Mouse (Mus musculus): Measurements from ENCODE around the gene Tsen54. TPM values are rescaled to one million over a fixed set of nuclear protein-coding genes. Genes with fewer than 3 reads are reported as not detected.
A peak's percentile ranks its signal among the peaks of the same experiment; 100 is the strongest.

The Tsen54 gene
- polyA plus RNA-seq, 1 experiment, result 15.6 TPM

- H3ac ChIP-seq (ENCODE audit: control insufficient read depth, insufficient read length), result no peak overlapping the region
Measured at GRCm38 (mm10) chr11:115829036-115829435, 14.5 kb downstream of the Tsen54 start.

GRCm38 (mm10) chr11:115830550-115831325 lies 16.2 kb downstream of the Tsen54 start:
- peaks cover 68% of the 10 kb centered on the region for H3K27me3 ChIP-seq (ENCODE audit: control insufficient read depth, insufficient read depth, insufficient read length)

More at GRCm38 (mm10) chr11:115829036-115829435, 14.5 kb downstream of the Tsen54 start:
- TF ChIP-seq MYOD1 (IDR thresholded peaks at IDR 0.05; ENCODE audit: control insufficient read depth in 1 of 3, insufficient read length in 2 of 3, low read depth in 2 of 3) (peak in 1 of 3 experiments; percentile 62), REST (IDR thresholded peaks at IDR 0.05; ENCODE audit: insufficient read depth, insufficient read length) (no peak), MYOG (IDR thresholded peaks at IDR 0.05; ENCODE audit: control insufficient read depth in 1 of 3, insufficient read depth in 1 of 3, insufficient read length in 2 of 3, low read depth in 2 of 3) (peak in 2 of 3 experiments; percentile 25 to 45)
- H3K4me3 ChIP-seq, result no peak overlapping the region
- peaks cover 59% of the 10 kb centered on the region for H3K27me3 ChIP-seq (ENCODE audit: control insufficient read depth, insufficient read depth, insufficient read length)
- no peaks in the 10 kb centered on the region for H3K36me3 ChIP-seq (ENCODE audit: control insufficient read depth, insufficient read depth)
- H3K79me2 ChIP-seq (ENCODE audit: control insufficient read depth, insufficient read depth), result no peaks in the 10 kb centered on the region
- H3K4me2 ChIP-seq (ENCODE audit: low read depth), result no peak overlapping the region

GRCm38 (mm10) chr11:115831518-115831917 lies 17.0 kb downstream of the Tsen54 start:
- no peaks in the 10 kb centered on the region for H3K36me3 ChIP-seq (ENCODE audit: control insufficient read depth, insufficient read depth)
- H3K4me3 ChIP-seq, result no peak overlapping the region
- H3K4me2 ChIP-seq (ENCODE audit: low read depth), result no peak overlapping the region
- H3K79me2 ChIP-seq (ENCODE audit: control insufficient read depth, insufficient read depth), result no peaks in the 10 kb centered on the region
- TF ChIP-seq TCF3 (IDR thresholded peaks at IDR 0.05; ENCODE audit: insufficient read length, low read depth) (no peak), MYOG (IDR thresholded peaks at IDR 0.05; ENCODE audit: control insufficient read depth in 1 of 3, insufficient read depth in 1 of 3, insufficient read length in 2 of 3, low read depth in 2 of 3) (no peak), MAX (IDR thresholded peaks at IDR 0.05; ENCODE audit: low read depth) (no peak), POLR2A (IDR thresholded peaks at IDR 0.05; ENCODE audit: insufficient read length, low read depth) (no peak), SRF (IDR thresholded peaks at IDR 0.05; ENCODE audit: control insufficient read depth, insufficient read length, low read depth) (no peak), REST (IDR thresholded peaks at IDR 0.05; ENCODE audit: insufficient read depth, insufficient read length) (no peak), TCF12 (IDR thresholded peaks at IDR 0.05; ENCODE audit: insufficient read depth, poor library complexity, severe bottlenecking) (no peak), CEBPB (IDR thresholded peaks at IDR 0.05; ENCODE audit: insufficient read depth, poor library complexity, severe bottlenecking) (no peak), USF1 (IDR thresholded peaks at IDR 0.05; ENCODE audit: low read depth) (no peak)
- H3K27me3 ChIP-seq (ENCODE audit: control insufficient read depth, insufficient read depth, insufficient read length), result peaks cover 76% of the 10 kb centered on the region
- no peak overlapping the region for H3ac ChIP-seq (ENCODE audit: control insufficient read depth, insufficient read length)

More at GRCm38 (mm10) chr11:115830550-115831325, 16.2 kb downstream of the Tsen54 start:
- Histone ChIP-seq H3K4me2 (ENCODE audit: low read depth) (no peak overlapping the region), H3K36me3 (ENCODE audit: control insufficient read depth, insufficient read depth) (no peaks in the 10 kb centered on the region), H3ac (ENCODE audit: control insufficient read depth, insufficient read length) (no peak overlapping the region), H3K4me3 (no peak overlapping the region), H3K79me2 (ENCODE audit: control insufficient read depth, insufficient read depth) (no peaks in the 10 kb centered on the region)
- no peak for TF ChIP-seq USF1 (IDR thresholded peaks at IDR 0.05; ENCODE audit: low read depth)
- TF ChIP-seq TCF12 (IDR thresholded peaks at IDR 0.05; ENCODE audit: insufficient read depth, poor library complexity, severe bottlenecking), result no peak
- TF ChIP-seq TCF3 (IDR thresholded peaks at IDR 0.05; ENCODE audit: insufficient read length, low read depth), result no peak
- no peak for TF ChIP-seq CEBPB (IDR thresholded peaks at IDR 0.05; ENCODE audit: insufficient read depth, poor library complexity, severe bottlenecking)
- TF ChIP-seq POLR2A (IDR thresholded peaks at IDR 0.05; ENCODE audit: insufficient read length, low read depth), result no peak
- TF ChIP-seq E2F4 (IDR thresholded peaks at IDR 0.05; ENCODE audit: insufficient read depth), result no peak
- TF ChIP-seq MYOD1 (IDR thresholded peaks at IDR 0.05; ENCODE audit: control insufficient read depth in 1 of 3, insufficient read length in 2 of 3, low read depth in 2 of 3), result no peak
- no peak for TF ChIP-seq MYOG (IDR thresholded peaks at IDR 0.05; ENCODE audit: control insufficient read depth in 1 of 3, insufficient read depth in 1 of 3, insufficient read length in 2 of 3, low read depth in 2 of 3)
- no peak for TF ChIP-seq SRF (IDR thresholded peaks at IDR 0.05; ENCODE audit: control insufficient read depth, insufficient read length, low read depth)
- TF ChIP-seq REST (IDR thresholded peaks at IDR 0.05; ENCODE audit: insufficient read depth, insufficient read length), result no peak

- TF ChIP-seq TCF12 (IDR thresholded peaks at IDR 0.05; ENCODE audit: insufficient read depth, poor library complexity, severe bottlenecking) (no peak), MAX (IDR thresholded peaks at IDR 0.05; ENCODE audit: low read depth) (no peak), REST (IDR thresholded peaks at IDR 0.05; ENCODE audit: insufficient read depth, insufficient read length) (no peak), SRF (IDR thresholded peaks at IDR 0.05; ENCODE audit: control insufficient read depth, insufficient read length, low read depth) (no peak), MYOG (IDR thresholded peaks at IDR 0.05; ENCODE audit: control insufficient read depth in 1 of 3, insufficient read depth in 1 of 3, insufficient read length in 2 of 3, low read depth in 2 of 3) (no peak), E2F4 (IDR thresholded peaks at IDR 0.05; ENCODE audit: insufficient read depth) (no peak), POLR2AphosphoS2 (IDR thresholded peaks at IDR 0.05; ENCODE audit: insufficient read length, low read depth) (no peak), TCF3 (IDR thresholded peaks at IDR 0.05; ENCODE audit: insufficient read length, low read depth) (no peak), USF1 (IDR thresholded peaks at IDR 0.05; ENCODE audit: low read depth) (no peak), MYOD1 (IDR thresholded peaks at IDR 0.05; ENCODE audit: control insufficient read depth in 1 of 3, insufficient read length in 2 of 3, low read depth in 2 of 3) (no peak), POLR2A (IDR thresholded peaks at IDR 0.05; ENCODE audit: insufficient read length, low read depth) (no peak), CEBPB (IDR thresholded peaks at IDR 0.05; ENCODE audit: insufficient read depth, poor library complexity, severe bottlenecking) (no peak)
- Histone ChIP-seq H3K36me3 (ENCODE audit: control insufficient read depth, insufficient read depth) (no peaks in the 10 kb centered on the region), H3K27me3 (ENCODE audit: control insufficient read depth, insufficient read depth, insufficient read length) (peaks cover 78% of the 10 kb centered on the region), H3K79me2 (ENCODE audit: control insufficient read depth, insufficient read depth) (no peaks in the 10 kb centered on the region), H3K4me2 (ENCODE audit: low read depth) (no peak overlapping the region), H3K4me3 (no peak overlapping the region), H3ac (ENCODE audit: control insufficient read depth, insufficient read length) (no peak overlapping the region)
Measured at GRCm38 (mm10) chr11:115832064-115832463, 17.5 kb downstream of the Tsen54 start.

Data from myocyte (in vitro differentiated cells).